Mouse (Mus musculus): ENCODE measurements around the gene Trabd. TPM values are rescaled to one million over a fixed set of nuclear protein-coding genes. Genes with fewer than 3 reads are reported as not detected.

The Trabd gene
- total and polyA plus RNA-seq, 2 experiments from 2014 or later = 46.7 to 59.2 TPM

GRCm38 (mm10) chr15:89063001-89063400 lies 11.9 kb upstream of the Trabd start:
- H3K9me3 ChIP-seq (replicated peaks; ENCODE audit: control insufficient read depth, low read length) = no peaks in the 10 kb centered on the region
- no peak overlapping the region for H3K9ac ChIP-seq (replicated peaks; ENCODE audit: low read depth, low read length)
- TF ChIP-seq CTCF (IDR thresholded peaks at IDR 0.05; ENCODE audit: low read depth) (no peak), EP300 (IDR thresholded peaks at IDR 0.05; ENCODE audit: low read depth) (no peak)
- no peaks in the 10 kb centered on the region for H3K36me3 ChIP-seq (replicated peaks; ENCODE audit: control insufficient read depth, insufficient read depth, low read length)
- no peak for DNase-seq (ENCODE audit: low spot score)
- no peak for ATAC-seq (ENCODE audit: insufficient read depth, low read depth)
- peaks cover 43% of the 10 kb centered on the region for H3K27me3 ChIP-seq (ENCODE audit: control insufficient read depth, insufficient read depth, low read length)
- no peak overlapping the region for H3K4me3 ChIP-seq (ENCODE audit: low read depth, low read length)
- 78% methylated on average over 7 of the region's 7 CpGs for WGBS
- H3K4me2 ChIP-seq (ENCODE audit: low read depth, low read length) = no peak overlapping the region
- peaks cover 4% of the 10 kb centered on the region; the same call in 1 of the 2 replicates for H3K4me1 ChIP-seq (ENCODE audit: control insufficient read depth, insufficient read depth)
- no peak overlapping the region for H3K27ac ChIP-seq (ENCODE audit: low read depth)

DNA sequence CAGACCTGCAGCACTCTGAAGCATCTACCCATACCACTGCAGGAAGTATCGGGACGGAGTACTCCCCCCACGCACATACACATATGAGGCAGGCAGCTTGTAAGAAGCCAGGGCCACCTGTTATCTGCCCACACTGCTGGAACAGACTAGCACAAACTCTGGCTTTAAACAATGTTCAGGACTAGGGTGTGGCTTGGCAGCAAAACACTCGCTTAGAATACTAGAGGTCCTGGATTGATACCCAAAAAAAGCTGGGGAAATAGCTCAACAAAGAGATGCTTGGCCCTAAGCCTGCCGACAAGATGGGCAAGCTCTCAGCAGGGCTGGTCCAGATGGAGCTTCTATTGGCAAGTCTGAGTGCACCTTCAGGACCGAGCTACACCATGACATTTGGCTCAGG lies 11.4 kb upstream of the Trabd start:
- Histone ChIP-seq H3K27ac (ENCODE audit: low read depth) (no peak overlapping the region), H3K9ac (replicated peaks; ENCODE audit: low read depth, low read length) (no peak overlapping the region), H3K4me3 (ENCODE audit: low read depth, low read length) (no peak overlapping the region), H3K9me3 (replicated peaks; ENCODE audit: control insufficient read depth, low read length) (no peaks in the 10 kb centered on the region), H3K36me3 (replicated peaks; ENCODE audit: control insufficient read depth, insufficient read depth, low read length) (no peaks in the 10 kb centered on the region), H3K4me2 (ENCODE audit: low read depth, low read length) (no peak overlapping the region), H3K27me3 (ENCODE audit: control insufficient read depth, insufficient read depth, low read length) (peaks cover 43% of the 10 kb centered on the region), H3K4me1 (ENCODE audit: control insufficient read depth, insufficient read depth) (peaks cover 4% of the 10 kb centered on the region; the same call in 1 of the 2 replicates)
- ATAC-seq (ENCODE audit: insufficient read depth, low read depth) (no peak), DNase-seq (ENCODE audit: low spot score) (no peak)
- WGBS = 69% methylated on average over 6 of the region's 6 CpGs
- TF ChIP-seq EP300 (IDR thresholded peaks at IDR 0.05; ENCODE audit: low read depth) (no peak), CTCF (IDR thresholded peaks at IDR 0.05; ENCODE audit: low read depth) (no peak)

GRCm38 (mm10) chr15:89064891-89065290 lies 10.0 kb upstream of the Trabd start:
- no peak for TF ChIP-seq EP300 (IDR thresholded peaks at IDR 0.05; ENCODE audit: low read depth)
- TF ChIP-seq CTCF (IDR thresholded peaks at IDR 0.05; ENCODE audit: low read depth) = no peak
- Histone ChIP-seq H3K4me2 (ENCODE audit: low read depth, low read length) (no peak overlapping the region), H3K9me3 (replicated peaks; ENCODE audit: control insufficient read depth, low read length) (no peaks in the 10 kb centered on the region), H3K27me3 (ENCODE audit: control insufficient read depth, insufficient read depth, low read length) (peaks cover 42% of the 10 kb centered on the region), H3K9ac (replicated peaks; ENCODE audit: low read depth, low read length) (no peak overlapping the region), H3K4me1 (ENCODE audit: control insufficient read depth, insufficient read depth) (peaks cover 4% of the 10 kb centered on the region; the same call in 1 of the 2 replicates), H3K27ac (ENCODE audit: low read depth) (no peak overlapping the region), H3K4me3 (ENCODE audit: low read depth, low read length) (no peak overlapping the region), H3K36me3 (replicated peaks; ENCODE audit: control insufficient read depth, insufficient read depth, low read length) (no peaks in the 10 kb centered on the region)
- WGBS = 93% methylated on average over 5 of the region's 5 CpGs
- ATAC-seq (ENCODE audit: insufficient read depth, low read depth) = no peak
- no peak for DNase-seq (ENCODE audit: low spot score)

DNA sequence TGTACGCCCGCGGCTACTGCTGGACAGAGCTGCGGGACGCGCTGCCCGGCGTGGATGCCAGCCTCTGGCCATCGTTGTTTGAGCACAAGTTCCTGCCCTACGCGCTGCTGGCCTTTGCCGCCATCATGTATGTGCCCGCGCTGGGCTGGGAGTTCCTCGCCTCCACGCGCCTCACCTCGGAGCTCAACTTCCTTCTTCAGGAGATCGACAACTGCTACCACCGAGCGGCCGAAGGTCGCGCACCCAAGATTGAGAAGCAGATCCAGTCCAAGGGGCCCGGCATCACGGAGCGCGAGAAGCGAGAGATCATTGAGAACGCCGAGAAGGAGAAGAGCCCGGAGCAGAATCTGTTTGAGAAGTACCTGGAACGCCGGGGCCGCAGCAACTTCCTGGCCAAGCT lies 7.3 kb upstream of the Trabd start:
- Histone ChIP-seq H3K27me3 (ENCODE audit: control insufficient read depth, insufficient read depth, low read length) (peaks cover 26% of the 10 kb centered on the region), H3K4me3 (ENCODE audit: low read depth, low read length) (0 out of 2 replicates have a peak overlapping the region, but pooled peaks have one; percentile 6), H3K27ac (ENCODE audit: low read depth) (no peak overlapping the region), H3K4me1 (ENCODE audit: control insufficient read depth, insufficient read depth) (no peaks in the 10 kb centered on the region), H3K4me2 (ENCODE audit: low read depth, low read length) (peak overlapping the region; percentile 43), H3K9ac (replicated peaks; ENCODE audit: low read depth, low read length) (no peak overlapping the region), H3K36me3 (replicated peaks; ENCODE audit: control insufficient read depth, insufficient read depth, low read length) (no peaks in the 10 kb centered on the region), H3K9me3 (replicated peaks; ENCODE audit: control insufficient read depth, low read length) (no peaks in the 10 kb centered on the region)
- no peak for DNase-seq (ENCODE audit: low spot score)
- 27% methylated on average over 35 of the region's 35 CpGs for WGBS
- no peak for ATAC-seq (ENCODE audit: insufficient read depth, low read depth)
- no peak for TF ChIP-seq CTCF (IDR thresholded peaks at IDR 0.05; ENCODE audit: low read depth)
- no peak for TF ChIP-seq EP300 (IDR thresholded peaks at IDR 0.05; ENCODE audit: low read depth)

GRCm38 (mm10) chr15:89068226-89068625 lies 6.7 kb upstream of the Trabd start:
- Histone ChIP-seq H3K9ac (replicated peaks; ENCODE audit: low read depth, low read length) (no peak overlapping the region), H3K4me1 (ENCODE audit: control insufficient read depth, insufficient read depth) (peaks cover 2% of the 10 kb centered on the region; the same call in 1 of the 2 replicates), H3K27ac (ENCODE audit: low read depth) (no peak overlapping the region), H3K4me2 (ENCODE audit: low read depth, low read length) (no peak overlapping the region), H3K27me3 (ENCODE audit: control insufficient read depth, insufficient read depth, low read length) (peaks cover 26% of the 10 kb centered on the region), H3K9me3 (replicated peaks; ENCODE audit: control insufficient read depth, low read length) (no peaks in the 10 kb centered on the region), H3K4me3 (ENCODE audit: low read depth, low read length) (no peak overlapping the region), H3K36me3 (replicated peaks; ENCODE audit: control insufficient read depth, insufficient read depth, low read length) (no peaks in the 10 kb centered on the region)
- DNase-seq (ENCODE audit: low spot score) (no peak), ATAC-seq (ENCODE audit: insufficient read depth, low read depth) (no peak)
- TF ChIP-seq EP300 (IDR thresholded peaks at IDR 0.05; ENCODE audit: low read depth) (no peak), CTCF (IDR thresholded peaks at IDR 0.05; ENCODE audit: low read depth) (no peak)
- WGBS = 41% methylated on average over 26 of the region's 26 CpGs

- WGBS = 79% methylated on average over 19 of the region's 19 CpGs
- TF ChIP-seq EP300 (IDR thresholded peaks at IDR 0.05; ENCODE audit: low read depth) (no peak), CTCF (IDR thresholded peaks at IDR 0.05; ENCODE audit: low read depth) (no peak)
- no peak for DNase-seq (ENCODE audit: low spot score)
- H3K27me3 ChIP-seq (ENCODE audit: control insufficient read depth, insufficient read depth, low read length) = peaks cover 26% of the 10 kb centered on the region
- no peak overlapping the region for H3K4me3 ChIP-seq (ENCODE audit: low read depth, low read length)
- no peak overlapping the region for H3K9ac ChIP-seq (replicated peaks; ENCODE audit: low read depth, low read length)
- H3K4me2 ChIP-seq (ENCODE audit: low read depth, low read length) = no peak overlapping the region
- H3K27ac ChIP-seq (ENCODE audit: low read depth) = no peak overlapping the region
- ATAC-seq (ENCODE audit: insufficient read depth, low read depth) = no peak
- peaks cover 12% of the 10 kb centered on the region for H3K4me1 ChIP-seq (ENCODE audit: control insufficient read depth, insufficient read depth)
- no peaks in the 10 kb centered on the region for H3K9me3 ChIP-seq (replicated peaks; ENCODE audit: control insufficient read depth, low read length)
- no peaks in the 10 kb centered on the region for H3K36me3 ChIP-seq (replicated peaks; ENCODE audit: control insufficient read depth, insufficient read depth, low read length)
Measured at GRCm38 (mm10) chr15:89069336-89069840, 5.5 kb upstream of the Trabd start.

All from heart, postnatal 0 days (tissue).